Comparison of ENCODE assay signal across 10 mouse cellular contexts in genomic region chr9:73560037-73560436, GRCm38 (mm10).
A peak's percentile ranks its signal among the peaks of the same experiment; 100 is the strongest.
DNase-seq lines count a peak whose midpoint lies in the region; ATAC-seq and TF ChIP-seq lines count a peak whose summit lies in the region.
"Had no signal": no experiment of that assay in that cellular context is flagged by ENCODE, and none has a peak within 500 bp of the region (broad histone marks: within the 10 kb centered on the region; RNA-seq: fewer than 3 reads in every experiment).

No protein-coding gene starts in this region.

- H3K4me3 ChIP-seq in limb, embryonic 14.5 days (replicated peaks; ENCODE audit: low read length): no peak overlapping the region
- no peak overlapping the region for H3K4me3 ChIP-seq in limb, embryonic 10.5 days
- H3K4me3 ChIP-seq in forebrain, embryonic 12.5 days (replicated peaks): no peak overlapping the region
- H3K4me3 ChIP-seq: midbrain, embryonic 15.5 days had no signal

- 33% methylated on average over 5 of the region's 5 CpGs for WGBS in limb, embryonic 14.5 days
- WGBS in limb, embryonic 10.5 days: 42% methylated on average over 5 of the region's 5 CpGs
- WGBS in forebrain, embryonic 12.5 days: 85% methylated on average over 5 of the region's 5 CpGs

- no peak overlapping the region for H3K4me2 ChIP-seq in limb, embryonic 14.5 days (replicated peaks; ENCODE audit: low read depth, low read length, severe bottlenecking)
- no peak overlapping the region for H3K4me2 ChIP-seq in forebrain, embryonic 12.5 days
- H3K4me2 ChIP-seq: midbrain, embryonic 15.5 days had no signal

- H3K27ac ChIP-seq in limb, embryonic 14.5 days (replicated peaks; ENCODE audit: low read depth, low read length): no peak overlapping the region
- no peak overlapping the region for H3K27ac ChIP-seq in limb, embryonic 10.5 days
- H3K27ac ChIP-seq in forebrain, embryonic 12.5 days: no peak overlapping the region
- H3K27ac ChIP-seq: midbrain, embryonic 15.5 days had no signal

- H3K36me3 ChIP-seq in limb, embryonic 14.5 days (ENCODE audit: control insufficient read depth, insufficient read depth, low read length): no peaks in the 10 kb centered on the region
- H3K36me3 ChIP-seq in limb, embryonic 10.5 days: no peaks in the 10 kb centered on the region
- H3K36me3 ChIP-seq in forebrain, embryonic 12.5 days (replicated peaks): no peaks in the 10 kb centered on the region
- H3K36me3 ChIP-seq: midbrain, embryonic 15.5 days had no signal

- intact Hi-C loops in gastrocnemius, postnatal 36 days (cut with DNase I): no loop called here

- H3K27me3 ChIP-seq in limb, embryonic 14.5 days (ENCODE audit: control insufficient read depth, insufficient read depth, low read length): no peaks in the 10 kb centered on the region
- H3K27me3 ChIP-seq in limb, embryonic 10.5 days (ENCODE audit: low read depth, poor library complexity, severe bottlenecking): no peaks in the 10 kb centered on the region
- no peaks in the 10 kb centered on the region for H3K27me3 ChIP-seq in forebrain, embryonic 12.5 days
- H3K27me3 ChIP-seq: midbrain, embryonic 15.5 days had no signal

- 0 out of 2 replicates have a peak, but pooled peaks cover 5% of the 10 kb centered on the region for H3K4me1 ChIP-seq in limb, embryonic 14.5 days (ENCODE audit: control insufficient read depth, insufficient read depth, low read length)
- H3K4me1 ChIP-seq in limb, embryonic 10.5 days: peaks cover 10% of the 10 kb centered on the region; the same call in 1 of the 2 replicates
- no peaks in the 10 kb centered on the region for H3K4me1 ChIP-seq in forebrain, embryonic 12.5 days
- H3K4me1 ChIP-seq: midbrain, embryonic 15.5 days had no signal

- no peak overlapping the region for H3K9ac ChIP-seq in limb, embryonic 14.5 days (ENCODE audit: low read depth, low read length, severe bottlenecking)
- no peak overlapping the region for H3K9ac ChIP-seq in forebrain, embryonic 12.5 days
- H3K9ac ChIP-seq: midbrain, embryonic 15.5 days had no signal

- no peak for ATAC-seq in limb, embryonic 14.5 days (ENCODE audit: low FRiP score, low read depth)
- no peak for ATAC-seq in forebrain, embryonic 12.5 days (ENCODE audit: low FRiP score)
- ATAC-seq: intestine, embryonic 16.5 days; midbrain, embryonic 15.5 days had no signal

- H3K9me3 ChIP-seq in limb, embryonic 14.5 days (ENCODE audit: control insufficient read depth, low read length): no peaks in the 10 kb centered on the region
- no peaks in the 10 kb centered on the region for H3K9me3 ChIP-seq in limb, embryonic 10.5 days (replicated peaks)
- no peaks in the 10 kb centered on the region for H3K9me3 ChIP-seq in forebrain, embryonic 12.5 days
- H3K9me3 ChIP-seq: midbrain, embryonic 15.5 days had no signal

- TF ChIP-seq POLR2A in limb, embryonic 14.5 days (IDR thresholded peaks at IDR 0.05; ENCODE audit: borderline replicate concordance, extremely low read depth, insufficient read depth, insufficient read length): no peak

- DNase-seq in limb, embryonic 14.5 days (ENCODE audit: low spot score): peak; percentile 35
- no peak for DNase-seq in limb, embryonic 10.5 days (ENCODE audit: low spot score)
- peak; percentile 87 for DNase-seq in adrenal gland, postnatal 14 days
- peak; percentile 14 to 25 for DNase-seq in gastrocnemius, postnatal 36 days
- DNase-seq in kidney, postnatal 25 days: peak; percentile 44 to 62
- DNase-seq in right cerebral cortex, postnatal 14 days: no peak
- DNase-seq in spleen, postnatal 14 days (ENCODE audit: low spot score in 2 of 2): no peak

Comparison
In these comparisons a context has a peak if more than half of its experiments do, and no peak if none do; other contexts are left out.
1. DNase-seq: peak in limb, embryonic 14.5 days (single experiment), adrenal gland, postnatal 14 days (single experiment), gastrocnemius, postnatal 36 days (2 of 2) and kidney, postnatal 25 days (2 of 2); none in limb, embryonic 10.5 days (single experiment), right cerebral cortex, postnatal 14 days (single experiment) and spleen, postnatal 14 days (0 of 2).